Mouse (Mus musculus) kidney, postnatal 0 days (tissue): ENCODE data around the gene Chsy1. TPM values are rescaled to one million over a fixed set of nuclear protein-coding genes. Genes with fewer than 3 reads are reported as not detected.

ENCODE experiments used
- ATAC-seq: fragments of 200-750 bp; cut with Nextera tagmentation; replicated peaks from 2 replicates; pipeline ENCODE4 v1.8.0; 2017; ENCODE audit warnings: low read depth, moderate number of reproducible peaks, moderate TSS enrichment, moderate library complexity; ENCODE audit not compliant: low FRiP score
- DNase-seq: peaks from one replicate; pipeline ENCODE4 v3.0.0-alpha.2; 2016; ENCODE audit warnings: low spot score
- H3K27ac ChIP-seq: fragments of 300-500 bp; sonication (generic); 2 replicates; pipeline ENCODE4 v1.5.1; 2014; ENCODE audit warnings: mild to moderate bottlenecking
- H3K27me3 ChIP-seq: fragments of 300-500 bp; sonication (generic); 2 replicates; pipeline ENCODE4 v1.6.1; 2014; ENCODE audit warnings: low read length, mixed read lengths; ENCODE audit not compliant: insufficient read depth
- H3K36me3 ChIP-seq: fragments of 300-500 bp; sonication (generic); 2 replicates; pipeline ENCODE4 v1.6.1; 2014; ENCODE audit warnings: low read length, mixed read lengths; ENCODE audit not compliant: insufficient read depth
- H3K4me1 ChIP-seq: fragments of 300-500 bp; sonication (generic); replicated peaks from 2 replicates; pipeline ENCODE4 v1.6.1; 2014; ENCODE audit warnings: antibody characterized with exemption, low read length, mixed read lengths; ENCODE audit not compliant: insufficient read depth
- H3K4me2 ChIP-seq: fragments of 300-500 bp; sonication (generic); 2 replicates; pipeline ENCODE4 v1.6.1; 2014; ENCODE audit warnings: mild to moderate bottlenecking, low read length, moderate library complexity, mixed read lengths
- H3K4me3 ChIP-seq: fragments of 300-500 bp; sonication (generic); replicated peaks from 2 replicates; pipeline ENCODE4 v1.5.1; 2014; ENCODE audit warnings: low read depth, low read length
- H3K9ac ChIP-seq: fragments of 300-500 bp; sonication (generic); 2 replicates; pipeline ENCODE4 v1.6.1; 2014; ENCODE audit warnings: low read depth, low read length
- H3K9me3 ChIP-seq: fragments of 300-500 bp; sonication (generic); replicated peaks from 2 replicates; pipeline ENCODE4 v1.6.1; 2016; ENCODE audit warnings: low read length, inconsistent platforms, mixed read lengths
- CTCF ChIP-seq: IDR thresholded peaks from 2 replicates; pipeline ENCODE4 v1.5.1; 2016; ENCODE audit warnings: antibody characterized with exemption, low read depth, mild to moderate bottlenecking, moderate library complexity
- WGBS: fragments of 180-500 bp; shearing (Covaris S2); extraction: QIAGEN DNeasy Blood & Tissue Kit; methylation state at CpG from one replicate; pipeline ENCODE4 v1.1.7; 2014; 5-methylcytosine and 5-hydroxymethylcytosine counted together
- polyA plus RNA-seq: library from polyadenylated mRNA; unstranded; fragments of >200 nt; fragmentation: Nextera tagmentation; extraction: Ambion mirVana; gene quantifications from 2 replicates; pipeline ENCODE4 v1.2.1, GENCODE M21; 2015

The Chsy1 gene
- polyA plus RNA-seq, 1 experiment from 2014 or later = 12.0 TPM

DNA sequence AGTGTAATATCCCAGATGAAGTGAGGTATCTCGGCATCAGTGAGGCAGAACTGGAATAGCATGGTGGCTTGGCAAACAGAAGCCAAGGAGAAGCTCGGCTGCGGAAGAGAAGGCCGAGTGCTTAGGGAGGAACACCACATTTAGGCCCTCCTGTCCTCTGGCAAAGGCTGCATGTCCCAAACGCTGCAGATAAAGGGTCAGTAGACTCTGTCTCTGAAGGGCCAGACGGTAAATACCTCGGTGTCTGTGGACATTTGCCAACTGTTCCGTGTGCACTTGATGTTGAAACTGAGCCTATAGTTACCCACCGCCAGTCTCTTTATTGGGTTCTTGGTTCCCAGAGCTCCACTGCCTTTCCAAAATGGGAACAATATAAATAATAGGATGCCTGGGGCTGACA, 48.1 kb downstream of the Chsy1 start:
- DNase-seq = no peak
- Histone ChIP-seq H3K27me3 (no peaks in the 10 kb centered on the region), H3K9me3 (no peaks in the 10 kb centered on the region), H3K36me3 (0 out of 2 replicates have a peak, but pooled peaks cover 7% of the 10 kb centered on the region), H3K27ac (no peak overlapping the region), H3K4me3 (no peak overlapping the region), H3K4me2 (no peak overlapping the region), H3K4me1 (no peaks in the 10 kb centered on the region), H3K9ac (no peak overlapping the region)
- TF ChIP-seq CTCF = no peak
- ATAC-seq = no peak
- WGBS = 62% methylated on average over 9 of the region's 9 CpGs

DNA sequence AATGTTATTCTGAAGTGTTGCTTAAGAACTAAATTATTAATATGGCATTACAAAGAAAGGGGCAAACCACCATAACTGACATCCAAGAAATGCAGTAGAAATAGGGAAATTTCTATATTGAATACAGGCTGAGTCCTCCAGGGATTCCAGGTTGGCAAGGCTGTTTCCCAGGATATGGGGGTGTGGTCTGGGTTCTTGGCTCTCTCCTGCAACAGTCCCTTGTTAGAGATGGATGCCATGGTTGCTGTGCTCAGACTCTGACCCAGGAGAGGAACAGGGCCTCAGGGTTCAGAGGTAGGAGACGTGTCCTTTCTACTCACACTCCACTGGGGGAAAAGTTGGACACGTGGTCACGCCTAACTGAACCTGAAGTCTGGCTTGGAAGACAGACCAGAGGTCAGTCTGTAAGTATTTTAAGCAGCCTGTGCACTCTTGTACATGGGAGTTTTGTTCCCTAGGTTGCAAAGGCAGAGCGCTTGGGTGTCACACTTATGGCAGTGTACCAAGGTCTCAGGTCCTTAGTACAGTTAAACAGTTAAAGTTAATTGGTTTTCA, 48.6 kb downstream of the Chsy1 start:
- H3K27me3 ChIP-seq = no peaks in the 10 kb centered on the region
- DNase-seq (no peak), ATAC-seq (peak; percentile 61)
- H3K4me2 ChIP-seq = no peak overlapping the region
- 68% methylated on average over 4 of the region's 4 CpGs for WGBS
- H3K4me1 ChIP-seq = no peaks in the 10 kb centered on the region
- TF ChIP-seq CTCF = no peak
- 0 out of 2 replicates have a peak, but pooled peaks cover 3% of the 10 kb centered on the region for H3K36me3 ChIP-seq
- no peak overlapping the region for H3K4me3 ChIP-seq
- H3K9ac ChIP-seq = no peak overlapping the region
- no peak overlapping the region for H3K27ac ChIP-seq
- no peaks in the 10 kb centered on the region for H3K9me3 ChIP-seq

DNA sequence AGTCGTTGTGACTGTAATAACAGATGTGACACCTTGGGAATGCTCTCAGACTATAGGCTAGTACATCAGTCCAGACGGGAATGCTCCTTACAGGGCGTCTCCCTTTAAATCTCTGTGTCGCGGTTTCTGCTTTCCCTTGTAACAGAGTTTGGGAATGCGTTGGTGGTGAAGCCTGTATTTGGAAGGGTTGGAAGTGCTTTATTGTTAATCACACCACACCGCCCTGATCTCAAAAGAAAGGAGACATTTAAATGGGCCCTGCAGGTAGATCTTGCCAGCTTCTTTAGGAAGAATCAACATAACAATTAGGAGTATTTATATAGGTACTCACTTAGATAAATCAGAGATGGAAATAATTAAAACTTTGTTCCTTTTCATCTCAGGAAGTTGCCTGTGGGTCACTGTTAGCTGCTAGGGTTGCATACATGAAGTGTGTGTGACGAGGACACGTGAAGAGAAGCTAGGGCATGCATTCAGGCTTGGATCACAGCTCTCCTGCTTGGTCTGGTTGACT, 49.4 kb downstream of the Chsy1 start:
- Histone ChIP-seq H3K9ac (no peak overlapping the region), H3K4me1 (no peaks in the 10 kb centered on the region), H3K27ac (no peak overlapping the region), H3K4me2 (no peak overlapping the region), H3K27me3 (no peaks in the 10 kb centered on the region), H3K4me3 (no peak overlapping the region), H3K36me3 (no peaks in the 10 kb centered on the region), H3K9me3 (no peaks in the 10 kb centered on the region)
- TF ChIP-seq CTCF = no peak
- ATAC-seq (no peak), DNase-seq (no peak)
- WGBS = 69% methylated on average over 9 of the region's 9 CpGs

DNA sequence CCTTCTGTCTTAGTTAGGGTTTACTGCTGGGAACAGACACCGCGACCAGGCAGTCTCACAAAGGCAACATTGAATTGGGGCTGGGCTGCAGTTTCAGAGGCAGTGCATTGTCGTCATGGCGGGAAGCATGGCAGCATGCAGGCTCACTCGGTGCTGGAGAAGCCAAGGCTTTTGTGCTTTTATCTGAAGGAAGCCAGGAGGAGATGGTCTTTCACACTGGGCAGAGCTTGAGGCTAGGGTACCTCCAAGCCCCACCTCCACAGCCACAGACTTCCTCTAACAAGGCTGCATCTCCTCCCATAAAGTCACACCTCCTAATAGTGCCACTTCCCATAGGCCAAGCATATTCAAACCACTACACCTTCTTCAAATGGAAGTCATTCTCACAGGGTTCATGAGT, 50.6 kb downstream of the Chsy1 start:
- no peak overlapping the region for H3K9ac ChIP-seq
- H3K27ac ChIP-seq = no peak overlapping the region
- H3K27me3 ChIP-seq = no peaks in the 10 kb centered on the region
- no peaks in the 10 kb centered on the region for H3K36me3 ChIP-seq
- WGBS = 76% methylated on average over 5 of the region's 5 CpGs
- H3K4me2 ChIP-seq = no peak overlapping the region
- no peaks in the 10 kb centered on the region for H3K9me3 ChIP-seq
- no peak for TF ChIP-seq CTCF
- H3K4me3 ChIP-seq = no peak overlapping the region
- ATAC-seq (no peak), DNase-seq (no peak)
- H3K4me1 ChIP-seq = no peaks in the 10 kb centered on the region

DNA sequence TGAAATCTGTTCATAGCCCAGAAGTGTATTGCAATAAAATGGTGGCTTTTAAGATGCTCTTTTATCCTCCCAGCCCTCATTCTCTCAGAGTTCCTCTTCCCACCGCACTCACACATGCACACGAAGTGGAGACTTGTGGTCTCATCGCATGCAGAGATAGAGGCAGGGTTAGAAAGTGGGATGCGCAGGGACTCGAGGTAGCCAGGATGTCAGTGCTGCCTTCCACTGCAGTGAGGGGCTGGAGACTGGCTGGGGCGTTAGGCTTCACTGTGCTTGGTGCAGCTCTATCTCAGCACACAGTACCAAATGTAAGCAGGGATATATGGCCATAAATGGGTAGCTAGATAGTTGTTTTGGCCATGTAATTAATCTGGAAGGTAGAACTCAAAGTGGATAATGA, 52.5 kb downstream of the Chsy1 start:
- no peaks in the 10 kb centered on the region for H3K36me3 ChIP-seq
- no peak overlapping the region for H3K4me2 ChIP-seq
- no peak overlapping the region for H3K9ac ChIP-seq
- no peaks in the 10 kb centered on the region for H3K9me3 ChIP-seq
- H3K4me3 ChIP-seq = no peak overlapping the region
- TF ChIP-seq CTCF = no peak
- H3K27ac ChIP-seq = no peak overlapping the region
- ATAC-seq = no peak
- 85% methylated on average over 6 of the region's 6 CpGs for WGBS
- DNase-seq = no peak
- no peaks in the 10 kb centered on the region for H3K27me3 ChIP-seq
- no peaks in the 10 kb centered on the region for H3K4me1 ChIP-seq

DNA sequence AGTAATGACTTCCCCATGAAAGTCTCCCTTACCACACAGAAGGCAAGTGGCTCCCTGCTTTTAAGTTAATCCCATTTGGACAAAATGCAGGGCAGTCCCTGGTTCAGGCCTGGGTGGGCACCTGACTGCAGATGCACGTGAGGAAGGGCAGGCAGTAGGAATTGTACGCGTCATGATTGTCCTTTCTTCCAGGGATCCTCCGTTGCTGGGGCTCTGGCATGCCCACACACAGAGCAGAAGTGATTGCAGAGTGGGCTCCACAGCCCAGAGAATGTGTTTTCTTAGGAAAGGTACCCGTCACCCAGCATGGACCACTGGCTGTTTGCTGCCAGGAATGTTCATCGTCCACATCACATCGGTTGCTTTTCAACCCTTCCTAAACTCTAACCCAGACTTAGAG, 53.2 kb downstream of the Chsy1 start:
- no peaks in the 10 kb centered on the region for H3K36me3 ChIP-seq
- no peak overlapping the region for H3K27ac ChIP-seq
- no peaks in the 10 kb centered on the region for H3K9me3 ChIP-seq
- TF ChIP-seq CTCF = no peak
- no peak overlapping the region for H3K4me3 ChIP-seq
- ATAC-seq (no peak), DNase-seq (no peak)
- no peak overlapping the region for H3K4me2 ChIP-seq
- H3K9ac ChIP-seq = no peak overlapping the region
- no peaks in the 10 kb centered on the region for H3K4me1 ChIP-seq
- no peaks in the 10 kb centered on the region for H3K27me3 ChIP-seq
- WGBS = 77% methylated on average over 7 of the region's 7 CpGs

DNA sequence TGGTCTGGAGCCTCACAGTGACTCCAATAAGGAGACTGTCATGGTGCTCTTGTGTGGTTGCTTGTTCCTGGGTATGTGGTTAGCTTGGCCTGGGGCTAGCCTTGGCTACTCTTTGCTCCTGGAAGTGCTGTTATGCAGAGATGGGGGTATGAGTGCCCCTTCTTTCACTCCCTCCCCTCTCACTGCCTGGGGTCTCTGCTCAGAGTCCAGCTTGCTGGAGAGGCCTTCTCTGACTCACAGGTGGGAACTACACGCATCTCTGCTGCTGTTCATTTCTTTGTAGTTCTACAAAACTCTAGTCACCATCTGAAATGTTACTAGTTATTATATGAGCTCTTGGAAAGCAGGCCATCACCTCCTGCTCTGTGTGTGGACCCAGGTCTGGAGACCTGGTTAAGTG, 53.7 kb downstream of the Chsy1 start:
- no peaks in the 10 kb centered on the region for H3K27me3 ChIP-seq
- ATAC-seq = no peak
- H3K4me2 ChIP-seq = no peak overlapping the region
- H3K4me3 ChIP-seq = no peak overlapping the region
- no peak for TF ChIP-seq CTCF
- no peaks in the 10 kb centered on the region for H3K4me1 ChIP-seq
- H3K27ac ChIP-seq = no peak overlapping the region
- no peaks in the 10 kb centered on the region for H3K9me3 ChIP-seq
- H3K36me3 ChIP-seq = no peaks in the 10 kb centered on the region
- 87% methylated on average over 1 of the region's 1 CpGs for WGBS
- no peak overlapping the region for H3K9ac ChIP-seq
- no peak for DNase-seq
